Mouse (Mus musculus): ENCODE results near the gene Maob. TPM values are rescaled to one million over a fixed set of nuclear protein-coding genes. Genes with fewer than 3 reads are reported as not detected.

Maob gene
- total and polyA plus RNA-seq, 3 experiments, result not detected

DNA sequence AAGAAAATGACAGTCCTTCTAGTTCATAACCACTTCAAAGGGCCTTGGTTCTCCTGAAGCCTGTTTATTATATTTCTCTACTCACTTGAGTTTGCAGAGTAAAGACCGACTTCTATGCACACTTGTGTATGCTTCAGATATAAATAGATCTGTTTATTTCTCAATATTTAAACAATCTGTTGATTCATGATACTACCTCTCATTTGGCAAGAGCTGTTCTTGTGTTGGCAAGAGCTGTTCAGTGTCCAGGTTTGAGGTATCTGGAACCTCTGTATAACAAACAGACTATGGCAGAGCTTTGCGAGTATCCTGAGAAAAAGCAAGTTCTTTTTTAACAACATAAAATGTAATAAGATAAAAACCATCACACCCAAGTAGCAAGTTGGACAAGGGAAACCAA lies 28.9 kb upstream of the Maob start (continued):
- TF ChIP-seq ZNF384 (IDR thresholded peaks at IDR 0.05; ENCODE audit: low read depth, low read length), result no peak
- no peak for TF ChIP-seq JUND (IDR thresholded peaks at IDR 0.05; ENCODE audit: low read depth, low read length)
- TF ChIP-seq TCF12 (IDR thresholded peaks at IDR 0.05; ENCODE audit: low read depth, low read length), result no peak
- TF ChIP-seq KAT2A (conservative IDR thresholded peaks at IDR 0.05; ENCODE audit: low read depth, low read length), result no peak

DNA sequence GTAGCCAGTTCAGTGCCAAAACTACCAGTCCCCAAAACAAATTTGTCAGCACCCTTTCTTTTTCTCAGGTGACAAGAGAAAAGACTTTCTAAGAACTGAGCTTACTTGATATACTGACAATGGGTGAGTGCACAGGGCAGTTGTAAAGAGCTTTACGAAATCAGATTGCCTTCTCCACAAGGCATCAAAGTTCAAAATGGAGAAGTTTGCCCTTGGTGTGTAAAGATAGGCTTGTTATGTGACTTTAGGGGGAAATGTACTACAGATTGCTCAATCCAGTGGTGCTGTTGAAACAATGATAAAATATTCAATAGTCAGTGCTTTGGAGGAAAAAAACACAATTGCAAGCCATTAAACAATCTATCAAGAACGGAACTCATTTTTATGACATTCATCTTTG lies 24.3 kb upstream of the Maob start:
- no peak for DNase-seq (ENCODE audit: low read depth, low spot score)
- no peaks in the 10 kb centered on the region for H3K79me2 ChIP-seq (ENCODE audit: control insufficient read depth, insufficient read depth, low read length, poor library complexity)
- no peaks in the 10 kb centered on the region for H3K9me3 ChIP-seq (replicated peaks; ENCODE audit: insufficient read depth, low read length)
- no peaks in the 10 kb centered on the region for H3K36me3 ChIP-seq (ENCODE audit: control insufficient read depth in 1 of 2, insufficient read depth in 2 of 2, low read length in 2 of 2)
- H3K27me3 ChIP-seq (ENCODE audit: control insufficient read depth in 1 of 2, insufficient read depth in 2 of 2, low read length in 2 of 2), result no peaks in the 10 kb centered on the region
- no peak overlapping the region for H3K27ac ChIP-seq (ENCODE audit: control insufficient read depth, low read depth, low read length)
- TF ChIP-seq CHD2 (IDR thresholded peaks at IDR 0.05; ENCODE audit: low read length) (no peak), SMC3 (IDR thresholded peaks at IDR 0.05; ENCODE audit: low read depth, low read length) (no peak), MAZ (IDR thresholded peaks at IDR 0.05; ENCODE audit: low read depth, low read length) (no peak)
- no peak overlapping the region for H3K4me3 ChIP-seq (ENCODE audit: control insufficient read depth in 1 of 2, insufficient read depth in 1 of 2, low read depth in 2 of 2, low read length in 2 of 2)
- no peaks in the 10 kb centered on the region for H3K4me1 ChIP-seq (ENCODE audit: control insufficient read depth in 1 of 2, insufficient read depth in 2 of 2, low read length in 2 of 2)
- no peak overlapping the region for H3K9ac ChIP-seq (ENCODE audit: control insufficient read depth, low read depth, low read length, poor library complexity, severe bottlenecking)

DNA sequence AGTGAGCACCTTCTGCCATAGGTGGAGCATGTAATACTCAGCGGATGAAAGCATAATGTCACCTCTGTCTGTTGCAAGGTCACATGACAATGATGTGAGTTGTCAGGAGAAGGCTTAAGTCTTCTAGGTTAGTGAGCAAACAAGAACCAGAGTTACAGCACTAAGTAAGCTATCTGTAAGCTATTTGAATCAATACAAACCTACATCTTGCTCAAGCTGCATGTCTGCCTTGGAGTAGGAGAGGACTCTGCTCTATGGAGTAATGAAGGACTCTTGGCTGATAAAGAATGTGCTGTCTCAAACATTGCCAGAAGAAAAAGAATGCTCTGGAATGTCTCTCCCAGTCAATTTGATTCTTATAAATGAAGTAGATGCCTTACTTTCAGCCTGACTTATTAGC lies 20.1 kb upstream of the Maob start:
- Histone ChIP-seq H3K27ac (ENCODE audit: control insufficient read depth, low read depth, low read length) (no peak overlapping the region), H3K9ac (ENCODE audit: control insufficient read depth, low read depth, low read length, poor library complexity, severe bottlenecking) (no peak overlapping the region), H3K4me3 (ENCODE audit: control insufficient read depth in 1 of 2, insufficient read depth in 1 of 2, low read depth in 2 of 2, low read length in 2 of 2) (no peak overlapping the region), H3K27me3 (ENCODE audit: control insufficient read depth in 1 of 2, insufficient read depth in 2 of 2, low read length in 2 of 2) (no peaks in the 10 kb centered on the region), H3K79me2 (ENCODE audit: control insufficient read depth, insufficient read depth, low read length, poor library complexity) (no peaks in the 10 kb centered on the region), H3K4me1 (ENCODE audit: control insufficient read depth in 1 of 2, insufficient read depth in 2 of 2, low read length in 2 of 2) (no peaks in the 10 kb centered on the region), H3K9me3 (replicated peaks; ENCODE audit: insufficient read depth, low read length) (no peaks in the 10 kb centered on the region), H3K36me3 (ENCODE audit: control insufficient read depth in 1 of 2, insufficient read depth in 2 of 2, low read length in 2 of 2) (no peaks in the 10 kb centered on the region)
- TF ChIP-seq MEF2A (IDR thresholded peaks at IDR 0.05; ENCODE audit: extremely low read depth, insufficient replicate concordance, low read depth, low read length, poor library complexity, severe bottlenecking), result no peak
- no peak for TF ChIP-seq POLR2AphosphoS5 (IDR thresholded peaks at IDR 0.05; ENCODE audit: borderline replicate concordance, low read depth, low read length)
- TF ChIP-seq ZMIZ1 (IDR thresholded peaks at IDR 0.05; ENCODE audit: low read depth, low read length), result no peak
- TF ChIP-seq SMC3 (IDR thresholded peaks at IDR 0.05; ENCODE audit: low read depth, low read length), result no peak
- no peak for TF ChIP-seq MAFK (IDR thresholded peaks at IDR 0.05; ENCODE audit: borderline replicate concordance, low read depth, low read length)
- TF ChIP-seq RAD21 (IDR thresholded peaks at IDR 0.05; ENCODE audit: low read depth, low read length), result no peak
- no peak for TF ChIP-seq USF2 (IDR thresholded peaks at IDR 0.05; ENCODE audit: borderline replicate concordance in 1 of 2, insufficient read depth in 1 of 2, low read depth in 1 of 2, low read length in 2 of 2)
- TF ChIP-seq GATA1 (IDR thresholded peaks at IDR 0.05; ENCODE audit: low read depth, low read length), result no peak
- TF ChIP-seq TBP (IDR thresholded peaks at IDR 0.05; ENCODE audit: low read depth, low read length), result no peak
- TF ChIP-seq CHD1 (IDR thresholded peaks at IDR 0.05; ENCODE audit: low read depth, low read length), result no peak
- TF ChIP-seq MYB (IDR thresholded peaks at IDR 0.05; ENCODE audit: low read depth, low read length), result no peak
- no peak for TF ChIP-seq KAT2A (conservative IDR thresholded peaks at IDR 0.05; ENCODE audit: low read depth, low read length)
- no peak for TF ChIP-seq CHD2 (IDR thresholded peaks at IDR 0.05; ENCODE audit: low read length)
- TF ChIP-seq E2F4 (IDR thresholded peaks at IDR 0.05; ENCODE audit: borderline replicate concordance, low read depth, low read length), result no peak
- no peak for TF ChIP-seq TAL1 (IDR thresholded peaks at IDR 0.05; ENCODE audit: low read length)
- no peak for TF ChIP-seq MAX (IDR thresholded peaks at IDR 0.05; ENCODE audit: low read length)
- no peak for TF ChIP-seq MXI1 (IDR thresholded peaks at IDR 0.05; ENCODE audit: low read depth, low read length)
- no peak for TF ChIP-seq ZC3H11A (IDR thresholded peaks at IDR 0.05; ENCODE audit: low read depth, low read length)
- no peak for TF ChIP-seq POLR2AphosphoS2 (IDR thresholded peaks at IDR 0.05; ENCODE audit: low read length)
- DNase-seq (ENCODE audit: low read depth, low spot score), result no peak
